Mouse (Mus musculus) midbrain, embryonic 14.5 days (tissue): Measurements from ENCODE around the gene Ubxn6. TPM values are rescaled to one million over a fixed set of nuclear protein-coding genes. Genes with fewer than 3 reads are reported as not detected.
"Not testable (repeated sequence)": the region's sequence is repeated elsewhere in the genome, so short reads cannot be mapped to it uniquely, and the experiment has no call there.

Experiments
- ATAC-seq: fragments of 200-750 bp; cut with Nextera tagmentation; 2 replicates; pipeline ENCODE4 v1.8.0; 2017; ENCODE audit warnings: moderate number of reproducible peaks, moderate library complexity; ENCODE audit not compliant: low FRiP score, low TSS enrichment
- DNase-seq: peaks from one replicate; pipeline ENCODE4 v3.0.0-alpha.2; 2015
- H3K27ac ChIP-seq: fragments of 300-500 bp; sonication (generic); replicated peaks from 2 replicates; pipeline ENCODE4 v1.5.1; 2014; ENCODE audit warnings: mild to moderate bottlenecking, low read depth, low read length, moderate library complexity
- H3K27me3 ChIP-seq: fragments of 300-500 bp; sonication (generic); 2 replicates; pipeline ENCODE4 v1.6.1; 2014; ENCODE audit warnings: low read length, control low read depth, mixed read lengths; ENCODE audit not compliant: control insufficient read depth, insufficient read depth
- H3K36me3 ChIP-seq: fragments of 300-500 bp; sonication (generic); 2 replicates; pipeline ENCODE4 v1.6.1; 2014; ENCODE audit warnings: low read length, control low read depth; ENCODE audit not compliant: control insufficient read depth, insufficient read depth
- H3K4me1 ChIP-seq: fragments of 300-500 bp; sonication (generic); 2 replicates; pipeline ENCODE4 v1.6.1; 2014; ENCODE audit warnings: mild to moderate bottlenecking, antibody characterized with exemption, low read length, control low read depth; ENCODE audit not compliant: control insufficient read depth, insufficient read depth
- H3K4me2 ChIP-seq: fragments of 300-500 bp; sonication (generic); 2 replicates; pipeline ENCODE4 v1.6.1; 2014; ENCODE audit warnings: mild to moderate bottlenecking, low read length, moderate library complexity
- H3K4me3 ChIP-seq: fragments of 300-500 bp; sonication (generic); replicated peaks from 2 replicates; pipeline ENCODE4 v1.5.1; 2014; ENCODE audit warnings: low read depth, low read length
- H3K9ac ChIP-seq: fragments of 300-500 bp; sonication (generic); replicated peaks from 2 replicates; pipeline ENCODE4 v1.6.1; 2014; ENCODE audit warnings: mild to moderate bottlenecking, low read length, moderate library complexity
- H3K9me3 ChIP-seq: fragments of 300-500 bp; sonication (generic); 2 replicates; pipeline ENCODE4 v1.6.1; 2016; ENCODE audit warnings: low read length, control low read depth, mixed read lengths; ENCODE audit not compliant: control insufficient read depth
- WGBS: fragments of 180-500 bp; shearing (Covaris S2); extraction: QIAGEN DNeasy Blood & Tissue Kit; methylation state at CpG from one replicate; pipeline ENCODE4 v1.1.7; 2014; 5-methylcytosine and 5-hydroxymethylcytosine counted together
- polyA plus RNA-seq: library from polyadenylated mRNA; unstranded; fragments of >200 nt; fragmentation: Nextera tagmentation; extraction: Ambion mirVana; gene quantifications from 2 replicates; pipeline ENCODE4 v1.2.1, GENCODE M21; 2014

Gene Ubxn6
- polyA plus RNA-seq, 1 experiment from 2014 or later, result 79.5 TPM

- peaks cover 10% of the 10 kb centered on the region for H3K4me1 ChIP-seq
- peak overlapping the region; percentile 77 for H3K4me2 ChIP-seq
- H3K36me3 ChIP-seq, result peaks cover 40% of the 10 kb centered on the region
- no peaks in the 10 kb centered on the region for H3K9me3 ChIP-seq
- H3K27ac ChIP-seq, result peak overlapping the region; percentile 87
- DNase-seq (peak; percentile 75), ATAC-seq (0 out of 2 replicates have a peak, but pooled peaks have one; percentile 6)
- peak overlapping the region; percentile 85 for H3K4me3 ChIP-seq
- peak overlapping the region; percentile 79 for H3K9ac ChIP-seq
- WGBS, result 9% methylated on average over 22 of the region's 22 CpGs
- H3K27me3 ChIP-seq, result no peaks in the 10 kb centered on the region
Measured at GRCm38 (mm10) chr17:56074097-56074826, 566 bp downstream of the Ubxn6 start.

GRCm38 (mm10) chr17:56072243-56072642 is 2.6 kb downstream of the Ubxn6 start:
- DNase-seq (no peak), ATAC-seq (no peak)
- Histone ChIP-seq H3K9me3 (no peaks in the 10 kb centered on the region), H3K4me3 (no peak overlapping the region), H3K27ac (no peak overlapping the region), H3K4me1 (peaks cover 10% of the 10 kb centered on the region), H3K9ac (no peak overlapping the region), H3K36me3 (peaks cover 60% of the 10 kb centered on the region), H3K27me3 (no peaks in the 10 kb centered on the region), H3K4me2 (no peak overlapping the region)
- WGBS, result 93% methylated on average over 5 of the region's 5 CpGs

GRCm38 (mm10) chr17:56071126-56071525 is 3.7 kb downstream of the Ubxn6 start:
- ATAC-seq (no peak), DNase-seq (no peak)
- no peak overlapping the region for H3K27ac ChIP-seq
- H3K36me3 ChIP-seq, result peaks cover 68% of the 10 kb centered on the region
- no peaks in the 10 kb centered on the region for H3K27me3 ChIP-seq
- H3K4me2 ChIP-seq, result no peak overlapping the region
- no peak overlapping the region for H3K9ac ChIP-seq
- no peak overlapping the region for H3K4me3 ChIP-seq
- peaks cover 10% of the 10 kb centered on the region for H3K4me1 ChIP-seq
- H3K9me3 ChIP-seq, result no peaks in the 10 kb centered on the region

- DNase-seq, result no peak
- Histone ChIP-seq H3K9me3 (no peaks in the 10 kb centered on the region), H3K36me3 (peaks cover 79% of the 10 kb centered on the region), H3K4me1 (peaks cover 3% of the 10 kb centered on the region), H3K4me3 (no peak overlapping the region), H3K9ac (no peak overlapping the region), H3K27me3 (no peaks in the 10 kb centered on the region), H3K4me2 (no peak overlapping the region), H3K27ac (no peak overlapping the region)
- 96% methylated on average over 14 of the region's 14 CpGs for WGBS
- no peak for ATAC-seq
Measured at GRCm38 (mm10) chr17:56069066-56069465, 5.8 kb downstream of the Ubxn6 start.

GRCm38 (mm10) chr17:56066451-56066850 is 8.4 kb downstream of the Ubxn6 start:
- Histone ChIP-seq H3K36me3 (peaks cover 81% of the 10 kb centered on the region), H3K27me3 (no peaks in the 10 kb centered on the region), H3K9me3 (no peaks in the 10 kb centered on the region), H3K27ac (no peak overlapping the region), H3K4me3 (no peak overlapping the region), H3K4me2 (no peak overlapping the region), H3K4me1 (no peaks in the 10 kb centered on the region), H3K9ac (no peak overlapping the region)
- no peak for DNase-seq
- no peak for ATAC-seq

GRCm38 (mm10) chr17:56065715-56066114 is 9.1 kb downstream of the Ubxn6 start:
- H3K9ac ChIP-seq, H3K9me3 ChIP-seq, H3K27ac ChIP-seq, H3K4me2 ChIP-seq, H3K4me3 ChIP-seq, H3K4me1 ChIP-seq, H3K27me3 ChIP-seq, ATAC-seq, DNase-seq: not testable (repeated sequence)
- H3K36me3 ChIP-seq, result peaks cover 74% of the 10 kb centered on the region
- WGBS, result 88% methylated on average over 6 of the region's 6 CpGs

- no peak for ATAC-seq
- Histone ChIP-seq H3K27me3 (no peaks in the 10 kb centered on the region), H3K4me3 (no peak overlapping the region), H3K9ac (no peak overlapping the region), H3K36me3 (peaks cover 51% of the 10 kb centered on the region), H3K4me1 (no peaks in the 10 kb centered on the region), H3K4me2 (no peak overlapping the region), H3K27ac (no peak overlapping the region), H3K9me3 (no peaks in the 10 kb centered on the region)
- no peak for DNase-seq
- 95% methylated on average over 7 of the region's 7 CpGs for WGBS
Measured at GRCm38 (mm10) chr17:56062081-56062480, 12.7 kb downstream of the Ubxn6 start.

GRCm38 (mm10) chr17:56057381-56058120 is 17.3 kb downstream of the Ubxn6 start:
- Histone ChIP-seq H3K9ac (no peak overlapping the region), H3K4me2 (no peak overlapping the region), H3K4me1 (no peaks in the 10 kb centered on the region), H3K27me3 (no peaks in the 10 kb centered on the region), H3K4me3 (no peak overlapping the region), H3K36me3 (peaks cover 20% of the 10 kb centered on the region), H3K27ac (no peak overlapping the region), H3K9me3 (no peaks in the 10 kb centered on the region)
- 79% methylated on average over 11 of the region's 11 CpGs for WGBS
- ATAC-seq (no peak), DNase-seq (no peak)
